Mouse (Mus musculus): ENCODE measurements around the gene Got1.

Got1 gene

GRCm38 (mm10) chr19:43524187-43525103 is at the start of gene Got1:
Gene Got1, minus strand, starts transcription at chr19:43524605.
- peak; percentile 94 for DNase-seq (ENCODE audit: low spot score)

- peak; percentile 77 for DNase-seq (ENCODE audit: low spot score)
These were observed 46.7 kb upstream of the Got1 start for GRCm38 (mm10) chr19:43570831-43571790.

- DNase-seq (ENCODE audit: low spot score), result no peak
These were observed 44.7 kb upstream of the Got1 start for GRCm38 (mm10) chr19:43569133-43569532.

GRCm38 (mm10) chr19:43568298-43568697 is 43.9 kb upstream of the Got1 start:
- no peak for DNase-seq (ENCODE audit: low spot score)

DNA sequence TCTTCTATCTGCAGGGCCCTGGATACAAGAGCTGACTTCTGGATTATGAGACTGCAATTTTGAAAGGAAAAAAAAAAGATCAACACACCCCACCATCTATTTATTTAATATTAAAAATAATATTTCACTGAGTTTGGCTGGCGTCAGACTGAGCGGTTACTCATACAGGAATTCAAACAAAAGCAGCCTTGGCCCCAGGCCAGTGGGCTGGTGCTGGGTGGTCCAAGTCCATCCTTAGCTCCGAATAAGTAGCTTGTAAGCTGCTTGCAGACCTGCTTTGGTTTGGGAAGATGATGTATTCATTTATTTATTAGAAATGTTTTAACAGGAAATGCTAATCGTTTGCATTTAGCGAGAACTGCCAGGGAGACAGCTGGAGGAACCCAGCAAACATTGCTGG is 38.8 kb upstream of the Got1 start:
- peak; percentile 59 for DNase-seq (ENCODE audit: low spot score)

DNA sequence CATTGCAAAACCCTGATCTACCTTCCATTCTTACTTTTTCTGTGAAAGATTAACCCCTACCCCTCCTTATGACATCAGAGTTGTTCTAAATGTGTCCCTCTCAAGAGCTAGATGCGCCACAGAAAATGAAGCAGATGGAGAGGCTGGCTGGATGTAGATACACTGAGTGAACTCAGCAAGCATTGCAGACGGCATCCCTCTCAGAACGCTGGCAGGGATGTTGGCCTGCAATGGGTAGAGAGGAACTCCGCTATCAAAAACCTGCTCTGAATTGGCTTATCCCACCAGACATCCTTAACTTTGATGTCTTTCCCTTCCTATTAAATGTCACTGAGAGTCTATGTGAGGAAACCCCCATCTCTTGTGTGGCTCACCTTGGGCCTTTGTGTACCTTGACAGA is 37.4 kb upstream of the Got1 start:
- DNase-seq (ENCODE audit: low spot score), result no peak

- no peak for DNase-seq (ENCODE audit: low spot score)
These were observed 35.8 kb upstream of the Got1 start for GRCm38 (mm10) chr19:43560244-43560643.

- no peak for DNase-seq (ENCODE audit: low spot score)
These were observed 27.1 kb upstream of the Got1 start for GRCm38 (mm10) chr19:43551493-43551890.

GRCm38 (mm10) chr19:43550706-43551492 is 26.5 kb upstream of the Got1 start:
- peak; percentile 9 for DNase-seq (ENCODE audit: low spot score)

DNA sequence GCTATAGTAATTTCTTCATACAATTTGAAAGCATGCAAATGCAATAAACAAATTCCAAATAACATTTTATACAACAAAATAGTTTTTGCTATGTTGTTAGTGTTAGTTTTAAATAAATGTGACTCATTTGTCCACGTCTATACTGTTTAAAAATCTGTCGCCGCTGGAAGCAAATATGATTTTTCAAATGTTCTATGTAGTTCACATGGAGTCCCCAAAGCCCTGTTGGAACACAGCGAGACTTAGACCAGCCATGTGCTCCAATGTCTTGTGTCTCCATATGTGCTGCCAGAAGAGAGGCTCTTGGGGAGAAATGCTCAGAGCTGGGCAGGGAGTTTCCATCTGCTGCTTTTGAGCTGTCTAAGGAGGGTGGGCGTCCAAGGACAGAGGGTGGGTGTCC is 23.7 kb upstream of the Got1 start:
- no peak for DNase-seq (ENCODE audit: low spot score)

DNA sequence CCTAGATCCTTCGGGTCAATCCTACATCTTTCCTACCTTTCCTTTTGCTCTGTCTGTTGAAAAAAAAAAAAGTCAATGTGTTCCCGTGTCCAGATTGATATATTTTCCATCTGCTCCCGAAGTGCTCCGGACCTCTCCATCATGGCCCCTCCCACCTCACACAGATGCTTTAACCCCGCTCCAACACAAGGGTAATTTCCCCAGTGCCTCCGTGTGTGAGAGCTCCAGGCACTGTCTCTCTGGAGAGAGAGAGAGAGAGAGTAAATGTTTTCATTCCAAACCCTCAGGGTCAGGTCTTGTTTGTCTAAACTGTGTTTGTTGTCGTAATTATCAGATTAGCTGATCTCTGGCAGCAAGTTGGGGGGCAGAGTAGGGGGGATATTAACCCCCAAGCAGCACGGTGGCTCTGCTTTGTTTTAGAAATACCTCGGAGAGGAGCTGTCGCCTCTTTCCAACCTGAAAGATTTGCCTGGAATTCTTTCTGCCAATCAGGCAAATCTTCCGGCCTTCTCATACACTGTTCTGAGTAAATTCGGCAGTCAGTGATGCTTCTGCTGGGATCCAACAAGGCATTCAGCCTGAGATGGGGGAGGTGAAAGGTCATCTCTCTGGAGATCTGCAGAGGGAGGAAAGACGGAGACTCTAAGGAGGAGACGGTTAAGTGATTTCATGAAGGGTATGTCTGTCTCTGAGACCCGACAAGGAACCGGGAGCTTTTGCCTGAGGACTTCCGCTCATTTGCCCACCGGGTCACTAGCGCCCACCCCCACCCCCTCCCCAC is 22.1 kb upstream of the Got1 start:
- no peak for DNase-seq (ENCODE audit: low spot score)

- DNase-seq (ENCODE audit: low spot score), result no peak
These were observed 11.0 kb upstream of the Got1 start for GRCm38 (mm10) chr19:43535372-43535771.

- DNase-seq (ENCODE audit: low spot score), result no peak
These were observed 6.5 kb upstream of the Got1 start for GRCm38 (mm10) chr19:43530921-43531320.

GRCm38 (mm10) chr19:43530197-43530770 is 5.9 kb upstream of the Got1 start:
- peak; percentile 73 for DNase-seq (ENCODE audit: low spot score)

- DNase-seq (ENCODE audit: low spot score), result no peak
These were observed 3.7 kb upstream of the Got1 start for GRCm38 (mm10) chr19:43528056-43528587.

DNA sequence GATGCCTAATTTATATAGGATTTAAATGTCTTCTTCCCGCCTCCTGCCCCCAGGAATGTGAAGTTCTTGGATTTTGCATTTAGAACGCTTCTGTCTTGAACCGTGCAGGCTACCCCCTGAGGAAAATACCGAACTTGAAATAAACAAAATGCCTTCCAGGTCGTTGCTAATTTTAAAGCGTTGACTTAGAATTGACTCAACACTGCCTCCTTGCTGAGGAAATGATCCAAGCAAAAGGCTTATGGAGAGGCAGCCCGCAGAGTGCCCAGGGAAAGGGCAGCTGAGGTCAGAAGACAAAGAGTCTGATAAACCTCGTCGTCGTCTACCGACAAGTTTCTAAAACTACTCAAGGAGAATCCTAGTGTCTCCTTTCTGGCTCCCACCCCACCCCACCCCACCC is 2.7 kb upstream of the Got1 start:
- no peak for DNase-seq (ENCODE audit: low spot score)

- DNase-seq (ENCODE audit: low spot score), result no peak
These were observed 1.6 kb upstream of the Got1 start for GRCm38 (mm10) chr19:43526025-43526424.

DNA sequence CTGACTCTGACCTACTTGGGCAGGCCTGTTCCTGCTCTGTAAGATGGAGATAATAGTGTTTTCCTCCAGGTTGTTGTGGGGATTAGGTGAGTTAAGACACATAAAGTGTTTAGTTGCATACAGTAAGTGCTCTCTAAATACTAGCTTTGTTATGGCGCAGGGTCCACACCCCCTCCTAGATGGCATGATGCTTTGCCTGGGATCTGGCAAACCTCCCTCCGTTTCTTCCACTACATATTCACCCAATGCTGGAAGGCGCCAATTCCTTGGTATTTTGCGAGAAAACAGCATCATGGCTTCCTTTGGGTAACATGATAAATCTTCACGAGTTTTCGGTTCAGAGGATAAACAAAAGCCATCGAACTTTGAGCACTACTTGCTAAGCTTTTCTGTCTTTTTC is 1.2 kb upstream of the Got1 start:
- DNase-seq (ENCODE audit: low spot score), result no peak

GRCm38 (mm10) chr19:43525104-43525482 is 688 bp upstream of the Got1 start:
- DNase-seq (ENCODE audit: low spot score), result peak; percentile 53

- DNase-seq (ENCODE audit: low spot score), result no peak
These were observed 854 bp downstream of the Got1 start for GRCm38 (mm10) chr19:43523551-43523950.

- no peak for DNase-seq (ENCODE audit: low spot score)
These were observed 2.4 kb downstream of the Got1 start for GRCm38 (mm10) chr19:43521996-43522395.

All from urinary bladder, postnatal 14 days (tissue).